Mouse (Mus musculus) lung, adult 2 months (tissue): ENCODE results near the gene Klk1b21.

Source experiments
- CTCF ChIP-seq: fragments of 200-500 bp; IDR thresholded peaks from 2 replicates; pipeline ENCODE4 v1.5.1; 2011; ENCODE audit warnings: mild to moderate bottlenecking, low read length, control low read depth; ENCODE audit not compliant: insufficient read depth
- POLR2A ChIP-seq: fragments of 200-500 bp; IDR thresholded peaks from 2 replicates; pipeline ENCODE4 v1.6.1; 2011; ENCODE audit warnings: low read depth, mild to moderate bottlenecking, control low read depth, low read length, borderline replicate concordance; ENCODE audit errors: extremely low read depth

DNA sequence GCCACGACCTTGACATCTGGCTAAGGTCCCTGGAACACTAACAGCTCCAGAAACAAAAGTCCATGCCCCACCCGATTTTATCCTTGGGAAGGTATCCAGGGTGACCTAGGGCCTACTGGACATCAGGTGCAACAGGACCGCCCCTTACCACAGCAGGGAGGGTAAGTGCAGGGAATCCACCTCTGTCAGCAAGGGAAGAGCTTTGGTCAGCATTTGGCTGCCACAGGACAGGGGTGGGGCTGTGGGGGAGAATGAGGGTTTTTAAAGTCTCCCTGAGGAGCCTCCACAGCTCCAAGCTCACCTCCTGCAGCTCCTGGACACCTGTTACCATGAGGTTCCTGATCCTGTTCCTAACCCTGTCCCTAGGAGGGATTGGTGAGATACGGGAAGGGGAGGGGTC lies 10.2 kb downstream of the Klk1b21 start, which contains the start of gene Klk1b22:
- TF ChIP-seq CTCF: no peak
- TF ChIP-seq POLR2A: no peak
